Mouse (Mus musculus) spleen, adult 2 months (tissue): Measurements from ENCODE around the gene Rngtt.

Experiments used
- CTCF ChIP-seq: fragments of 200-500 bp; IDR thresholded peaks from 2 replicates; pipeline ENCODE4 v1.5.1; 2011; ENCODE audit warnings: mild to moderate bottlenecking, inconsistent platforms; ENCODE audit not compliant: insufficient read depth, insufficient read length, insufficient replicate concordance; ENCODE audit errors: extremely low read depth
- POLR2A ChIP-seq: fragments of 200-500 bp; IDR thresholded peaks from 2 replicates; pipeline ENCODE4 v1.6.1; 2011; ENCODE audit warnings: low read depth, low read length, inconsistent platforms

DNA sequence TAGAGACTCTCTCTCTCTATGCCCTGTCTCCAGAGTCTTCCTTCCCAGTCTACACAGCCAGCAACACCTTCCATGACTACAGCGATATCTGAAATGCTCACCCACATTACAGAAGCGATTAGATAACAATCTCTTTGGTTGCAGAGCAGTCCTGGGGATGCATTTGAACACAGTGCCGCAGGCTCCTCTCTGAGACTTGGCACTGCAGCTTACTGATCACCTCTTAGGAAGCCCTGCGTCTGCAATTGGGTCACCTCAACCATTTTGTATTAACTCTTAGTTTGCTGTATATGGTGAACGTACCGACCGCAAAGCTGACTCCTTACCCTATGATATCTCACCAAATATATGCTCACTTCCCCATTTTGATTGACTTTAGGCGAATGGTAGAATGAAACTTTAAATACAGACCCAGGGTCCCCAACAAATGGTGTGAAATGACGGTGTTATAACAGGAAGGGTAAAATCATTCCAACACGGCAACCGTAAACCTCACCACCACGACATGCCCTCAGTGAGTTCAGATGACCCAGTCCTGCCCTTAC lies 20.9 kb upstream of the Rngtt start:
- TF ChIP-seq POLR2A (no peak), CTCF (no peak)
